Mouse (Mus musculus) brain, embryonic 14.5 days (tissue): ENCODE measurements at regions not wholly inside any gene's neighbourhood (a gene's known extent, or its start where the extent isn't known, plus 50 kb on each side); places are given as distances from the start of the nearest gene placed in this dataset.

Experiments used
- DNase-seq: peaks from one replicate; pipeline ENCODE4 v3.0.0-alpha.2; 2011; ENCODE audit warnings: low read depth
- CTCF ChIP-seq: fragments of 200-500 bp; IDR thresholded peaks from 2 replicates; pipeline ENCODE4 v1.5.1; 2012; ENCODE audit warnings: inconsistent platforms, mild to moderate bottlenecking, moderate library complexity, borderline replicate concordance; ENCODE audit not compliant: insufficient read depth, insufficient read length; ENCODE audit errors: extremely low read depth
- POLR2A ChIP-seq: fragments of 200-500 bp; IDR thresholded peaks from 2 replicates; pipeline ENCODE4 v1.6.1; 2012; ENCODE audit warnings: mild to moderate bottlenecking, inconsistent platforms, borderline replicate concordance; ENCODE audit not compliant: poor library complexity, insufficient read depth, insufficient read length, severe bottlenecking; ENCODE audit errors: extremely low read depth

DNA sequence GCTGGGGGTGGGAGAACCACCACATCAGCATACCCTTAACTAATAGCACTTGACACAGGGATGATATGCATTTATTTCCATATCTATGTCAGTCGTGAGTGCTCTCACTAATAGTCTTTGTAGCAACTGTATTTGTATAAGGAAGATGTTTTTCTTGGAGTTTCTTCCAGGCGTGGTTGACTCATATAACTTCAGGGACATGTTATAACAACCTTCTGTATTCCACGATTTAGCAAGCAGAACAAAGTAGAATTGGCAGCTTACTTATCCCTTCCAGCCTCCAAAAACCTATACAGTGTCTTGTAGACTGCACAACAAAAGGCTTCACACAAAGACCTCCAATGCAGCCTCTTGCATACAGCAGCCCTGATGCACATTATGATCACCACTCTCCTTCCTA is 73.8 kb upstream of the Frmd4b start:
- TF ChIP-seq CTCF: no peak
- no peak for TF ChIP-seq POLR2A
- DNase-seq: no peak

DNA sequence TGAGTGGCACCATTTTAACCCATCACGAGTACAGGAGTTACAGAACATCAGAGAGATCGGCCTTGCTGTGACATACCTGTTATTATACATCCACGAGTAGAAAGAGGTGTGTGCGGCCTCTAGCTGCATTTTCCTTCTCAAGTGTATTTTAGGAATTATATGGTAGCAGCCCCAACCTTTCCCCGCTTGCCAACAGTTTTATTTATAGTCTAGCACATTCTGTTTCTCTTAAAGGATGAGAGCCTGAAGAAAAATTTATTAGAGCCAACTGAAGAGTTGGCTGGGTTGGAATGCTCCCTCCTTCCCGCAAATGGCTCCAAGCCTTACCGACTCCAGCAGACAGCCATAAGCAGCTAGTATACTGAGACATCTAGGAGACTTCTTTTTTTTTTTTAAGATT is 67.0 kb upstream of the Frmd4b start:
- DNase-seq: peak; percentile 71
- TF ChIP-seq POLR2A: no peak
- no peak for TF ChIP-seq CTCF

DNA sequence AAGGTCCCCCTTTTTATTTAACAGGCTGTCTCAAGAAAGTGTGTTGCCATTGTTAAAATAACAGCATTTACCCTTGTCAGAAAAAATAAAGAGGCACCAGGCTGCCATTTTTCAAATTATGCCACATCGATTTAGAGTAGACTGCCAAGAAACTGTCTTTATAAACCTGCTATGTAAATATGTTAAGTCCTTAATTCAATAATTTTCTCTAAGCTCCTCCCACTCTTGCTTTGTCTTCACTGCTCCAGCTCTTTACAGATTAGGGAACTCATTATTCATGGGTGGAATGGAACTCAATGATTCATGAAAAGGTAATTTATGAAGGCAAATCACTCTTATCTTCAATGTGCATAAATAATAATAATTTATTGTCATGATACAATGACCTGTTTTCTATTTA is 64.9 kb upstream of the Frmd4b start:
- DNase-seq: peak; percentile 69

DNA sequence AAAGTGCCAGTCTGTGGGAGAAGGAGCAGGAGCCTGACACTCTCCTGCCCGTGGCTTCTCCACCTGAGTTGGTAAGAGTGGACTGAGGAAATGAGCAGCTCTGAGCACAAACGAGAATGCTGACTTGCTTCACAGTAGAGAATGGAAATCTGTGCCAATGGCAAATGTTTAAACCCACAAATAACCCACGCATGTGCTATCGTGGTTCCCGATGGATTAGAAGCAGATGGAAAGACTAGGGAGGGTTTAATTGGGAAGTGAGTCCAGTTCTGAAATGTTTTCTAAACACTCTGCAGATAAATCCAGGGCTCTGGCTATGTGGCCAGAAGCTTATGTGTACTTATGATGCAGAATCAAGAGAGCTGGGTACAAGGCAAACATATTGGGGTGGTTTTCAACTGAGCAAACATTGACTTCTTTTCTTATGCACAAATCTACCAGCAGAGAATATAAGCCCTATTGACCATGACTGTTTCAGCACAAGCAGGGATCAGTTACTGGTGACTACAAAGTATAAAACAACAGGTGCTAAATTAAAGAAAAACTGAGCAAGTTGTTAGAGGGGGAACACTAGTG is 57.9 kb upstream of the Frmd4b start:
- TF ChIP-seq CTCF (no peak), POLR2A (no peak)
- peak; percentile 8 for DNase-seq

More for the DNA sequence above, 64.9 kb upstream of the Frmd4b start:
- no peak for TF ChIP-seq POLR2A
- no peak for TF ChIP-seq CTCF

DNA sequence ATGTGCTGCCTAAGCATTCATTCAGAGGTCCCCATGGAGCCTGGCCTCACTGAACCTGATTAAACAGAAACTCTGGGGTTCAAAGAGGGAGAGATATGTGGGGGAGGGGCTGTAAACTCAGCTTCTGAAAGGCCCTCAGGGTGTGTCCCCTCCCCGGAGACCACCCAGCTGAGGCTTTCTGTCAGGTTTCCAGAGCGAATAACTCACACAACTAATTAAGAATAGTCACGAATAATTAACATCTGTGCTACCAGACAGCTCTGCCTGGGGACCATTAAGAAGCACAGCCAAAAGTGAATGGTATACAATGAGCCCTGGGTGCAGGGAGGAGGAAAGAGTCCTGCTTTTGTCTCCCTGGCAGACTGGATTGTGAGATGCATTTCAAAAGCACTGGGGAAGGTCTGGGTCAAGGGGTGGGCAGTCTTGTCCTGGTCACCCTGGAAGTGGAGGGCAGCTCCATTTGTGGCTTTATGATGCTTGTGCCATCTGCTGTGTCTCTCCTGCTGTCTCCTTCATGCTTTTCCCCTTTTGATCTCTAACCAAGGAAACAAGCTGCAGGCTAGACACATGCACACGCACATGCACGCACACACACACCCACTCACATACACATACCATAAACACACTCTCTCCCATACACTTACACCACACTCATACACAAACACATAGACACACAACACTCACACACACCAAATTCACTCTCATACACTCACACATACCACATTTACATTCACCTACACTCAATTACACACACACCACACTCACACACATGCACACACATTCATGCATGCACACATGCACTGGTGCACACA is 49.7 kb upstream of the Frmd4b start:
- peak; percentile 93 for DNase-seq
- TF ChIP-seq POLR2A (no peak), CTCF (no peak)
